ENCODE assay signal across 8 mouse cellular contexts in the genomic region with DNA sequence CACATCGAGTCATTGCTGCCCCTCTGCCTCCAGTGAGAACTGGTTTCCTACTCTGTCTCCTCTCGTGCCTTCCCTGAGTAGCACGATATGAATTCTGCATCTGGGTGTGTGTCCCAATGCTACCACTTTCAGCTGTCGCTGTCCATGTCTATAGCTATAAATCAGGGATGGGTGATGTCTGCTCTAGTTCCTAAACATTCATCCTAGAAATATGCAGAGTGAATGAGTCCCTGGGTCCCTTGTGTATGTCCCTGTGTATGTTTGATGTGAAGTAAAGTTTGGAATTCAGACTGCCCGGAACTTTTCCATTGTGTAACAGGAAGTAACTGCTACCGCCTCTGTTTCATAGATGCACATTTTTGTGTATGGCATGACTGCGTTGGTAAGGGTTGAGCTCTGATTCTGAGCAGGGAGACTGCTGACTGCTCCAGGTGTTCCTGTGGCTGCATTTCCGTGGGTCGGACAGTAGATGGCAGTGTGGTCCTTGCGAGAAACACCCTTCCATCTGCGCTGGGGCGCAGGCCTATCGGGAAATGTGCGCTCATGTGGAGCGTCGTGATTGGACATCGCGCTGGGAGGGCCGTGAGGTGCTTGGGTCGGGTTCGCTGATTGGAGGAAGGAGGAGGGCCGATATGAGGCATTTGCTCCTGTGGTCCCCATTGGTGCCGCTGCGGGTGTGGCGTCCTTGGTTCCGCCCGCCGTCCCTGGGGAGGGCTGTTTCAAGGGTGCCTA. TPM values are rescaled to one million over a fixed set of nuclear protein-coding genes. Genes with fewer than 3 reads are reported as not detected.
A peak's percentile ranks its signal among the peaks of the same experiment; 100 is the strongest.
DNase-seq lines count a peak whose midpoint lies in the region; ATAC-seq lines count a peak whose summit lies in the region.

No protein-coding gene starts in this region.

- H3K4me2 ChIP-seq in hindbrain, embryonic 12.5 days (replicated peaks), result peak overlapping the region; percentile 68

- peaks cover 22% of the 10 kb centered on the region for H3K36me3 ChIP-seq in hindbrain, embryonic 12.5 days

- H3K4me1 ChIP-seq in hindbrain, embryonic 12.5 days, result 0 out of 2 replicates have a peak, but pooled peaks cover 3% of the 10 kb centered on the region

- ATAC-seq in hindbrain, embryonic 12.5 days (ENCODE audit: low FRiP score), result peak; percentile 100

- peak overlapping the region; percentile 43 for H3K4me3 ChIP-seq in hindbrain, embryonic 12.5 days

- H3K27ac ChIP-seq in hindbrain, embryonic 12.5 days, result peak overlapping the region; percentile 73

- H3K27me3 ChIP-seq in hindbrain, embryonic 12.5 days, result no peaks in the 10 kb centered on the region

- no peaks in the 10 kb centered on the region for H3K9me3 ChIP-seq in hindbrain, embryonic 12.5 days (replicated peaks)

- peak; percentile 96 for DNase-seq in NIH3T3 (ENCODE audit: low read depth)
- peak; percentile 96 for DNase-seq in cerebellum, postnatal 10 days
- peak; percentile 95 to 96 for DNase-seq in frontal cortex, postnatal 10 days (ENCODE audit: low spot score in 2 of 2)
- DNase-seq in layer of hippocampus, postnatal 14 days (ENCODE audit: low spot score in 2 of 2), result peak; percentile 93 to 98
- peak; percentile 92 for DNase-seq in lung, postnatal 14 days
- DNase-seq in retina, adult 2 months (ENCODE audit: low read depth, low spot score), result peak; percentile 94
- peak; percentile 86 to 94 for DNase-seq in thymus, postnatal 36 days

- WGBS in hindbrain, embryonic 12.5 days, result 12% methylated on average over 28 of the region's 28 CpGs

- peak overlapping the region; percentile 50; the same call in 1 of the 2 replicates for H3K9ac ChIP-seq in hindbrain, embryonic 12.5 days

RNA-seq across cellular contexts. Expression of a gene that starts 8.3 kb away (rescaled TPM):
- 45.9 and 46.8 TPM in 2 replicates for polyA plus RNA-seq in hindbrain, embryonic 12.5 days (2016; fragmentation: Nextera tagmentation; extraction: Ambion mirVana)
- 10 to 100 TPM; 25.9 to 26.5 TPM for total RNA-seq in layer of hippocampus, postnatal 14 days (2021)

RNA-seq across cellular contexts. Expression of a gene that starts 8.4 kb away (rescaled TPM):
- polyA plus RNA-seq in hindbrain, embryonic 12.5 days (2016; fragmentation: Nextera tagmentation; extraction: Ambion mirVana), result 45.3 and 46.2 TPM in 2 replicates
- total RNA-seq in layer of hippocampus, postnatal 14 days (2021), result 10 to 100 TPM; 30.2 to 32.8 TPM

Comparison
In these comparisons a context has a peak if more than half of its experiments do, and no peak if none do; other contexts are left out.
1. Peak in every context shown above with its lines: DNase-seq, ATAC-seq, H3K4me3 ChIP-seq and H3K27ac ChIP-seq.